Mouse (Mus musculus) CH12.LX (cell line): Measurements from ENCODE around the gene Gpat3. TPM values are rescaled to one million over a fixed set of nuclear protein-coding genes. Genes with fewer than 3 reads are reported as not detected.

Source experiments
- DNase-seq: peaks from one replicate; pipeline ENCODE4 v3.0.0-alpha.2; 2013; ENCODE audit errors: extremely low read depth
- H3K27ac ChIP-seq: 2 replicates; pipeline ENCODE4 v1.5.1; 2012; ENCODE audit warnings: low read depth, mild to moderate bottlenecking, control low read depth, moderate library complexity; ENCODE audit not compliant: insufficient read depth
- H3K27me3 ChIP-seq: replicated peaks from 2 replicates; pipeline ENCODE3; 2012; ENCODE audit warnings: inconsistent platforms
- H3K36me3 ChIP-seq, 2 experiments: replicated peaks in 1 of 2; 2 replicates each; pipeline versions ENCODE3 to v1.6.1; 2012; ENCODE audit warnings: inconsistent platforms in 1 of 2, low read length in 1 of 2, mild to moderate bottlenecking in 1 of 2, mixed read lengths in 1 of 2, moderate library complexity in 1 of 2; ENCODE audit not compliant: control insufficient read depth in 1 of 2, insufficient read depth in 1 of 2
- H3K4me1 ChIP-seq, 2 experiments: 2 replicates each; pipeline ENCODE4 v1.6.1; 2012; ENCODE audit warnings: inconsistent platforms in 1 of 2, moderate library complexity in 1 of 2; ENCODE audit not compliant: insufficient read depth in 2 of 2, control insufficient read depth in 1 of 2
- H3K4me2 ChIP-seq: 2 replicates; pipeline ENCODE4 v1.6.1; 2012; ENCODE audit warnings: low read depth, mild to moderate bottlenecking, control low read depth; ENCODE audit not compliant: poor library complexity, insufficient read depth, severe bottlenecking
- H3K4me3 ChIP-seq, 3 experiments: fragments of 150-350 bp in 1 of 3; sonication (generic) in 1 of 3; replicated peaks in 1 of 3; 2 replicates each; pipeline versions ENCODE3 to v1.5.1; 2011 to 2012; ENCODE audit warnings: low read depth in 2 of 3, low read length in 2 of 3, mild to moderate bottlenecking in 2 of 3, moderate library complexity in 2 of 3, control low read depth in 1 of 3, improper control_type of control experiment in 1 of 3, inconsistent platforms in 1 of 3, mixed read lengths in 1 of 3; ENCODE audit not compliant: poor library complexity in 1 of 3
- H3K79me2 ChIP-seq: replicated peaks from 2 replicates; pipeline ENCODE4 v1.6.1; 2012; ENCODE audit warnings: mild to moderate bottlenecking, moderate library complexity; ENCODE audit not compliant: control insufficient read depth, poor library complexity, insufficient read depth, severe bottlenecking; ENCODE audit errors: extremely low read depth
- H3K9ac ChIP-seq: 2 replicates; pipeline ENCODE4 v1.6.1; 2012; ENCODE audit warnings: low read depth, mild to moderate bottlenecking, control low read depth, moderate library complexity; ENCODE audit not compliant: insufficient read depth
- H3K9me3 ChIP-seq: replicated peaks from 2 replicates; pipeline ENCODE3; 2012; ENCODE audit warnings: low read length, inconsistent platforms, mixed read lengths
- BHLHE40 ChIP-seq: IDR thresholded peaks from 2 replicates; pipeline ENCODE4 v1.6.1; 2011; ENCODE audit warnings: mild to moderate bottlenecking, low read depth, low read length, improper control_type of control experiment
- CHD1 ChIP-seq: IDR thresholded peaks from 2 replicates; pipeline ENCODE4 v1.6.1; 2012; ENCODE audit warnings: low read depth, low read length, improper control_type of control experiment, inconsistent platforms
- CHD2 ChIP-seq: IDR thresholded peaks from 2 replicates; pipeline ENCODE4 v1.6.1; 2011; ENCODE audit warnings: low read length, improper control_type of control experiment
- CTCF ChIP-seq, 2 experiments: IDR thresholded peaks in 1 of 2; conservative IDR thresholded peaks in 1 of 2; 2 replicates each; pipeline ENCODE4 v1.5.1; 2011 to 2012; ENCODE audit warnings: low read depth in 2 of 2, low read length in 2 of 2, improper control_type of control experiment in 1 of 2, inconsistent platforms in 1 of 2, mild to moderate bottlenecking in 1 of 2, moderate library complexity in 1 of 2
- ELF1 ChIP-seq: IDR thresholded peaks from 2 replicates; pipeline ENCODE4 v1.6.1; 2014; ENCODE audit warnings: low read depth, mild to moderate bottlenecking, inconsistent platforms, low read length, improper control_type of control experiment
- EP300 ChIP-seq: IDR thresholded peaks from 2 replicates; pipeline ENCODE4 v1.6.1; 2011; ENCODE audit warnings: low read length, improper control_type of control experiment
- ETS1 ChIP-seq: conservative IDR thresholded peaks from 2 replicates; pipeline ENCODE4 v1.6.1; 2012; ENCODE audit warnings: low read depth, mild to moderate bottlenecking, inconsistent platforms, low read length, improper control_type of control experiment, moderate library complexity
- HCFC1 ChIP-seq: IDR thresholded peaks from 2 replicates; pipeline ENCODE4 v1.6.1; 2012; ENCODE audit warnings: low read depth, mild to moderate bottlenecking, inconsistent platforms, low read length, improper control_type of control experiment
- IRF4 ChIP-seq: IDR thresholded peaks from 2 replicates; pipeline ENCODE4 v1.6.1; 2014; ENCODE audit warnings: low read depth, mild to moderate bottlenecking, inconsistent platforms, low read length, improper control_type of control experiment
- JUN ChIP-seq: IDR thresholded peaks from 2 replicates; pipeline ENCODE4 v1.6.1; 2011; ENCODE audit warnings: low read depth, mild to moderate bottlenecking, low read length, improper control_type of control experiment, moderate library complexity; ENCODE audit not compliant: insufficient read depth
- JUND ChIP-seq: conservative IDR thresholded peaks from 2 replicates; pipeline ENCODE4 v1.6.1; 2011; ENCODE audit warnings: low read depth, low read length, improper control_type of control experiment
- KAT2A ChIP-seq: IDR thresholded peaks from 2 replicates; pipeline ENCODE4 v1.6.1; 2012; ENCODE audit warnings: low read length, improper control_type of control experiment, inconsistent platforms; ENCODE audit not compliant: insufficient replicate concordance
- MAFK ChIP-seq: IDR thresholded peaks from 2 replicates; pipeline ENCODE4 v1.6.1; 2011; ENCODE audit warnings: low read length, improper control_type of control experiment; ENCODE audit not compliant: insufficient replicate concordance
- MAX ChIP-seq: IDR thresholded peaks from 2 replicates; pipeline ENCODE4 v1.6.1; 2011; ENCODE audit warnings: low read length, improper control_type of control experiment
- MAZ ChIP-seq: IDR thresholded peaks from 2 replicates; pipeline ENCODE4 v1.6.1; 2012; ENCODE audit warnings: low read depth, mild to moderate bottlenecking, inconsistent platforms, low read length, improper control_type of control experiment, moderate library complexity
- MEF2A ChIP-seq: IDR thresholded peaks from 2 replicates; pipeline ENCODE4 v1.6.1; 2014; ENCODE audit warnings: low read depth, mild to moderate bottlenecking, inconsistent platforms, low read length, improper control_type of control experiment, borderline replicate concordance
- MYC ChIP-seq: IDR thresholded peaks from 2 replicates; pipeline ENCODE4 v1.6.1; 2011; ENCODE audit warnings: low read depth, mild to moderate bottlenecking, improper control_type of control experiment, low read length
- NELFE ChIP-seq: IDR thresholded peaks from 2 replicates; pipeline ENCODE4 v1.6.1; 2011; ENCODE audit warnings: low read depth, low read length, improper control_type of control experiment
- NRF1 ChIP-seq: IDR thresholded peaks from 2 replicates; pipeline ENCODE4 v1.6.1; 2014; ENCODE audit warnings: low read depth, mild to moderate bottlenecking, inconsistent platforms, low read length, improper control_type of control experiment, moderate library complexity
- PAX5 ChIP-seq: IDR thresholded peaks from 2 replicates; pipeline ENCODE4 v1.6.1; 2012; ENCODE audit warnings: low read length, inconsistent platforms, mixed read lengths
- POLR2AphosphoS2 ChIP-seq: IDR thresholded peaks from 2 replicates; pipeline ENCODE4 v1.6.1; 2011; ENCODE audit warnings: low read depth, low read length, improper control_type of control experiment
- RAD21 ChIP-seq: IDR thresholded peaks from 2 replicates; pipeline ENCODE4 v1.6.1; 2011; ENCODE audit warnings: low read depth, mild to moderate bottlenecking, low read length, improper control_type of control experiment, moderate library complexity
- RCOR1 ChIP-seq: conservative IDR thresholded peaks from 2 replicates; pipeline ENCODE4 v1.6.1; 2012; ENCODE audit warnings: low read depth, mild to moderate bottlenecking, inconsistent platforms, low read length, improper control_type of control experiment
- SIN3A ChIP-seq: IDR thresholded peaks from 2 replicates; pipeline ENCODE4 v1.6.1; 2012; ENCODE audit warnings: low read length, improper control_type of control experiment, inconsistent platforms
- SMC3 ChIP-seq: IDR thresholded peaks from 2 replicates; pipeline ENCODE4 v1.6.1; 2011; ENCODE audit warnings: low read depth, low read length, improper control_type of control experiment
- TBP ChIP-seq: conservative IDR thresholded peaks from 2 replicates; pipeline ENCODE4 v1.6.1; 2011; ENCODE audit warnings: low read depth, low read length, improper control_type of control experiment
- TCF12 ChIP-seq: IDR thresholded peaks from 2 replicates; pipeline ENCODE4 v1.6.1; 2014; ENCODE audit warnings: low read depth, mild to moderate bottlenecking, inconsistent platforms, low read length, improper control_type of control experiment
- USF1 ChIP-seq: IDR thresholded peaks from 2 replicates; pipeline ENCODE4 v1.6.1; 2014; ENCODE audit warnings: low read depth, mild to moderate bottlenecking, inconsistent platforms, low read length, improper control_type of control experiment
- USF2 ChIP-seq: conservative IDR thresholded peaks from 2 replicates; pipeline ENCODE4 v1.6.1; 2011; ENCODE audit warnings: low read depth, low read length, improper control_type of control experiment
- ZC3H11A ChIP-seq: IDR thresholded peaks from 2 replicates; pipeline ENCODE4 v1.6.1; 2012; ENCODE audit warnings: low read depth, mild to moderate bottlenecking, inconsistent platforms, low read length, improper control_type of control experiment
- ZKSCAN1 ChIP-seq: IDR thresholded peaks from 2 replicates; pipeline ENCODE4 v1.6.1; 2012; ENCODE audit warnings: low read depth, inconsistent platforms, low read length, improper control_type of control experiment, borderline replicate concordance
- ZMIZ1 ChIP-seq: IDR thresholded peaks from 2 replicates; pipeline ENCODE4 v1.6.1; 2012; ENCODE audit warnings: low read depth, mild to moderate bottlenecking, inconsistent platforms, low read length, improper control_type of control experiment
- ZNF384 ChIP-seq: IDR thresholded peaks from 2 replicates; pipeline ENCODE4 v1.6.1; 2012; ENCODE audit warnings: low read depth, low read length, improper control_type of control experiment, inconsistent platforms
- dilution Hi-C: fragments of 300-500 bp; cut with MboI; formaldehyde crosslinking; loops from 2 replicates; pipeline ENCODE4 v1.14.3; 2020; ENCODE audit warnings: low sequenced_read_pairs; ENCODE audit not compliant: extremely low pct_unique_long_range_greater_than_20kb, extremely low pct_ligation_motif_present
- in situ Hi-C: fragments of 300-500 bp; cut with MboI; formaldehyde crosslinking; loops from 3 replicates; pipeline ENCODE4 v1.14.3; 2019; ENCODE audit warnings: low sequenced_read_pairs, low pct_ligation_motif_present, low pct_unique_long_range_greater_than_20kb, mixed read lengths
- polyA plus RNA-seq: library from polyadenylated mRNA; unstranded; fragments of >175 nt; gene quantifications from 2 replicates; pipeline ENCODE4 v1.2.1, GENCODE M21; 2012; ENCODE audit warnings: low read depth; ENCODE audit not compliant: insufficient read length
- total RNA-seq, 2 experiments: library from RNA; depleted of rRNA; stranded (reverse); fragments of 300-350 nt in 1 of 2; fragments of >200 nt in 1 of 2; gene quantifications; 2 replicates each; pipeline ENCODE4 v1.2.3; 2012 to 2014

The Gpat3 gene
- total and polyA plus RNA-seq, 3 experiments, result 0.68 to 1.5 (median 1.2) TPM

DNA sequence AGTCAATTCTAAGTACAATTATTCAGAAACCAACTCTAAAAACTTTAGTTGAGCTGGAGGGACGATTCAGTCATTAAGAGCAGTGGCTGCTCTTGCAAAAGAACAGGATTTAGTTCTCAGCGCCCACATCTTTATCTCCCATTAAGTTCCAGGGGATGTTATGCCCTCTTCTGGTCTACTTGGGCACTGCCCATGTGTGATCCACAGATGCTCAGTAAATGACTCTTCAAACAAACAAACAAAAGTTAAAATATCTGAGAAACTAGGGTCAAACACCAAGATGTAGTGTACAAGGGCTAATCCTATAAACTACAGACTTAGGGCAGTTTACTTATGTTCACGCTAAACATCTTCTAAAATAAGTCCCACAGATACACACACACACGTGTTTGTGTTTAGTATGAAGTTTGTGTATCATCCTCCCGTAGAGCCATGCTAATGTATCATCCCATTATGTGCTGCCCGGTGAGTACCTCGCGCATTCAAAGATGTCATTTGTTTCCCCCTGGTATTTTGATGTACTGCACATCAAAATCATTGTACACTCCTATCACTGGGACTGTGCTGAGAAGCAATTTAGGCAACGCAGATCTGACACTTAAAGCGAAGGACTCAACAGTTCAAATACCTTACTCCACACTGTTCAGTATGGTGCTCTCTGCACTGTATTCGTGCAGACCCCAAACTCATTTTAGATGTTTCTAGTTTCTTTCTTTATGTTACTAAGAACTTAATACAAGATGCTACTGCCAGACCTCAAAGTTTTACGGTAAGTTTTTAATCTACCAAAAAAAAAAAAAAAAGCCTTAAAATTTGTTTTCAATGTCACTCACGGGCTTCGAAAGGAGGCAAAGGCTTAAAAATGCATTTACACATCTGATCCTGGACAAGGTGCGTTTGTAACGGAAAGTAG, 25.7 kb upstream of the Gpat3 start:
- peak overlapping the region; percentile 82 for H3K4me2 ChIP-seq
- peak; percentile 51 for DNase-seq
- H3K79me2 ChIP-seq, result peaks cover 25% of the 10 kb centered on the region
- H3K27ac ChIP-seq, result peak overlapping the region; percentile 60; the same call in 1 of the 2 replicates
- H3K4me1 ChIP-seq, result peaks cover 2 to 17% of the 10 kb centered on the region in 2 experiments; a peak in 2 of 4 replicates
- in situ Hi-C loops, result no loop called here
- peak overlapping the region; percentile 88 to 98 (median 97) for H3K4me3 ChIP-seq
- peaks cover 3% of the 10 kb centered on the region for H3K9me3 ChIP-seq
- TF ChIP-seq CHD1, result 0 out of 2 replicates have a peak, but pooled peaks have one; percentile 33
- TF ChIP-seq EP300, result no peak
- TF ChIP-seq MEF2A, result no peak
- no peak; the same call in 1 of the 2 replicates for TF ChIP-seq MAX
- TF ChIP-seq KAT2A, result no peak
- TF ChIP-seq TCF12, result no peak
- TF ChIP-seq CTCF (conservative IDR thresholded peaks at IDR 0.05 in 1 of 2, IDR thresholded peaks at IDR 0.05 in 1 of 2; ENCODE audit: low read depth in 2 of 2, low read length in 2 of 2), result peak; percentile 12 to 47; a peak in 2 of 4 replicates
- TF ChIP-seq PAX5, result no peak
- TF ChIP-seq HCFC1, result no peak
- TF ChIP-seq JUND, result no peak
- TF ChIP-seq ZMIZ1, result no peak
- TF ChIP-seq CHD2, result no peak
- TF ChIP-seq MYC, result 0 out of 2 replicates have a peak, but pooled peaks have one; percentile 27
- no peak for TF ChIP-seq USF2
- TF ChIP-seq ELF1, result no peak
- no peak for TF ChIP-seq NRF1
- TF ChIP-seq JUN, result no peak
- TF ChIP-seq ZKSCAN1, result no peak
- TF ChIP-seq USF1, result no peak
- TF ChIP-seq ETS1, result no peak
- no peak for TF ChIP-seq NELFE
- TF ChIP-seq ZC3H11A, result no peak
- TF ChIP-seq SIN3A, result 0 out of 2 replicates have a peak, but pooled peaks have one; percentile 39
- TF ChIP-seq RCOR1, result no peak
- TF ChIP-seq BHLHE40, result no peak
- TF ChIP-seq SMC3, result no peak; the same call in 1 of the 2 replicates
- no peak for TF ChIP-seq MAFK
- no peak for TF ChIP-seq IRF4
- TF ChIP-seq ZNF384, result 0 out of 2 replicates have a peak, but pooled peaks have one; percentile 7
- no peak for TF ChIP-seq TBP
- TF ChIP-seq RAD21, result no peak; the same call in none of the 2 replicates
- TF ChIP-seq POLR2AphosphoS2, result no peak; the same call in 1 of the 2 replicates
- no peak for TF ChIP-seq MAZ
- TF ChIP-seq, all 38 proteins: peak for 5
- H3K36me3 ChIP-seq, result peaks cover 17 to 33% of the 10 kb centered on the region in 2 experiments
- dilution Hi-C loops, result no loop called here
- peak overlapping the region; percentile 100 for H3K9ac ChIP-seq
- H3K27me3 ChIP-seq, result no peaks in the 10 kb centered on the region
